Mouse (Mus musculus) myocyte (in vitro differentiated cells): Measurements from ENCODE around the gene Hoxc8.

Experiments
- CEBPB ChIP-seq: IDR thresholded peaks from 2 replicates; pipeline ENCODE4 v1.6.1; 2011; ENCODE audit warnings: mild to moderate bottlenecking, moderate library complexity; ENCODE audit not compliant: poor library complexity, insufficient read depth, severe bottlenecking
- E2F4 ChIP-seq: IDR thresholded peaks from one replicate; pipeline ENCODE4 v1.6.1; 2011; ENCODE audit warnings: mild to moderate bottlenecking, control low read depth, moderate library complexity; ENCODE audit not compliant: insufficient read depth
- MAX ChIP-seq: IDR thresholded peaks from one replicate; pipeline ENCODE4 v1.6.1; 2011; ENCODE audit warnings: low read depth, mild to moderate bottlenecking, control low read depth
- MYOG ChIP-seq, 3 experiments: IDR thresholded peaks; one replicate each; pipeline ENCODE4 v1.6.1; 2011; ENCODE audit warnings: control low read depth in 2 of 3, low read depth in 2 of 3, mild to moderate bottlenecking in 2 of 3; ENCODE audit not compliant: insufficient read length in 2 of 3, control insufficient read depth in 1 of 3, insufficient read depth in 1 of 3
- POLR2A ChIP-seq: IDR thresholded peaks from one replicate; pipeline ENCODE4 v1.6.1; 2011; ENCODE audit warnings: low read depth, mild to moderate bottlenecking, control low read depth, moderate library complexity; ENCODE audit not compliant: insufficient read length
- POLR2AphosphoS2 ChIP-seq: IDR thresholded peaks from one replicate; pipeline ENCODE4 v1.6.1; 2011; ENCODE audit warnings: low read depth, control low read depth; ENCODE audit not compliant: insufficient read length
- TCF12 ChIP-seq: IDR thresholded peaks from one replicate; pipeline ENCODE4 v1.6.1; 2011; ENCODE audit warnings: mild to moderate bottlenecking, control low read depth; ENCODE audit not compliant: poor library complexity, insufficient read depth, severe bottlenecking
- TCF3 ChIP-seq: IDR thresholded peaks from one replicate; pipeline ENCODE4 v1.6.1; 2011; ENCODE audit warnings: low read depth, control low read depth; ENCODE audit not compliant: insufficient read length
- USF1 ChIP-seq: IDR thresholded peaks from one replicate; pipeline ENCODE4 v1.6.1; 2011; ENCODE audit warnings: low read depth, mild to moderate bottlenecking, control low read depth, moderate library complexity

DNA sequence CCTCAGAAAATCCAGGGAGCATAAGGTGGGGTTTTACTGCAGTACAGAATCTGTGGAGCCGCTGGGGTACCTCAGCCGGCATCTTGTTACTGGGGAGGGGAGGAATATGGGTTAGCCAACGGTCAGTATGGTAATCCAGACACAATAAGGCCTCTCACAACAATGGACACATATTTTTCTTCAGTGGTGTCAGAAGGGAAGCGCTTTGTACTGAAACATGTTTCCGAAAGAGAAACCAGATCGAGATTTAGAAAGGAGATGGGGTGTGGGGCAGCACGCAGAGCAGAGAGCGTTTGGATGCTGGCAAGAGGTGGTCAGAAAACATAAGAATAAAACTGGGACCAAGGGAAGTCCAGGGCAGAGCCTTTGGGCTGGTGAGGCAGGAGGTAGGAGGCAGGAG is 39.7 kb downstream of the Hoxc8 start:
- TF ChIP-seq TCF12 (no peak), POLR2A (no peak), POLR2AphosphoS2 (no peak), CEBPB (no peak), MAX (no peak), MYOG (IDR thresholded peaks at IDR 0.05; ENCODE audit: control insufficient read depth in 1 of 3, insufficient read depth in 1 of 3, insufficient read length in 2 of 3, low read depth in 2 of 3) (no peak), TCF3 (no peak), E2F4 (no peak), USF1 (no peak)
